Mouse (Mus musculus): ENCODE measurements around the gene Frmd4a. TPM values are rescaled to one million over a fixed set of nuclear protein-coding genes. Genes with fewer than 3 reads are reported as not detected.
A peak's percentile ranks its signal among the peaks of the same experiment; 100 is the strongest.
"Not testable (repeated sequence)": the region's sequence is repeated elsewhere in the genome, so short reads cannot be mapped to it uniquely, and the experiment has no call there.

Gene Frmd4a
- polyA plus RNA-seq, 1 experiment from 2014 or later = 33.1 TPM

DNA sequence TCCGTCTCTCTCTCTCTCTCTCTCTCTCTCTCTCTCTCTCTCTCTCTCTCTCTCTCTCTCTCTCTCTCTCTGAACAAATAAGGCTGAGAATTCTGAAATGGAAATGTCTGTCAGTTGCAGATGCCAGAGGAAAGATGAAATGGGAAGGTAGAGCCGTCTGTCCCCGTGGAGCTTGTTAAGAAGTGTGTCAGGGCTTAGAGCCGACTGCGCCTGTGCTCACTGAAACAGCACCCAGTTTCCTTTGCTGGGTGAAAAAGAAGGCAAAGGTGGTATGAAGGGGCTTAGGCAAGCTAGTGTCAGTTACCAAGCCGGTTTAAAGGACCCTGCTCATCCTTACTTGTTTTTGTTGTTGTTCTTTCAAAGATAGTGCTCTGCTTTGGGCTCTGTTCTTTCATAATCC, 283.7 kb downstream of the Frmd4a start:
- Histone ChIP-seq H3K27me3 (ENCODE audit: low read depth, poor library complexity, severe bottlenecking) (no peaks in the 10 kb centered on the region; the same call in 1 of the 2 replicates), H3K9me3 (replicated peaks) (no peaks in the 10 kb centered on the region), H3K36me3 (no peaks in the 10 kb centered on the region), H3K4me3 (peak overlapping the region; percentile 35), H3K27ac (replicated peaks) (peak overlapping the region; percentile 33), H3K4me1 (peaks cover 48% of the 10 kb centered on the region)
- DNase-seq (ENCODE audit: low spot score) = no peak
- 38% methylated on average over 5 of the region's 6 CpGs for WGBS

DNA sequence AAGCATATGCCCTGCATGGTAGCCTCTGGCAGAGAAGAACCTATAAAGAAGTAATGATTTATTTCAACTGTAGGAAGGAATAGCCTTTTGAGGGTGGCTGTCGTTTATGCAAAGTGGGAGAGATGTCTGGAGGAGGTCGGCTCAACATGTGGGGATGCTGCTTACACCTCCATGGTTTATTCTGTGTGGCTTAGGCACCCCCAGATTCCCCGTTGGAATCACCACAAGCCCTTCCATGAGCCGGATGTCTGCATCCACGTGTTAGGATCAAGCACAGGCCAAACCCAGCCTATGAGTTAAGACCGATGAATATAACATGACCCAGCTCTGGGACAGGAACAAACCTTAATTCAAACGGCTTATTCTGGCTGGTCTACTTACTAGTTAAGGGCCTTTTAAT, 284.2 kb downstream of the Frmd4a start:
- WGBS = 61% methylated on average over 7 of the region's 7 CpGs
- H3K27me3 ChIP-seq (ENCODE audit: low read depth, poor library complexity, severe bottlenecking) = no peaks in the 10 kb centered on the region; the same call in 1 of the 2 replicates
- H3K36me3 ChIP-seq = no peaks in the 10 kb centered on the region
- DNase-seq (ENCODE audit: low spot score) = no peak
- no peaks in the 10 kb centered on the region for H3K9me3 ChIP-seq (replicated peaks)
- H3K4me1 ChIP-seq = peaks cover 48% of the 10 kb centered on the region
- H3K4me3 ChIP-seq = peak overlapping the region; percentile 35
- peak overlapping the region; percentile 33; the same call in 1 of the 2 replicates for H3K27ac ChIP-seq (replicated peaks)

DNA sequence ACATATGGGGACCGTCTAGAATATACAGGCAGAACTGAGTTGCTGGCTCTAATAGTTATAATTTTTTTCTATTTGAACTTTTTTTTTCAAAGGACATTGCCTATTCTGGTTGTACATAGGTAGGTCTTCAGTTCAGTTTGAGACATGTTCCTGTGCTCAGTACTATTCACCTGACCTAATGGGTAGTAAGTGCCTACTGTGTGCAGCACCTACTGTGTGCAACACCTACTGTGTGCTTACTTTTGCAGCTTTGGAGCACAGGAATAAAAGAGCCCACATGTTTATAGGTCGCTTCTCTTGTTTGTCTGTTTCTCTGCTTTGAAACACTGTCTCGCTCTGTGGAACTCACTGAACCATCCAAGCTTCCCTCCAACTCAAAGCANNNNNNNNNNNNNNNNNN, 284.6 kb downstream of the Frmd4a start:
- no peak overlapping the region for H3K27ac ChIP-seq (replicated peaks)
- no peaks in the 10 kb centered on the region; the same call in 1 of the 2 replicates for H3K27me3 ChIP-seq (ENCODE audit: low read depth, poor library complexity, severe bottlenecking)
- no peaks in the 10 kb centered on the region for H3K36me3 ChIP-seq
- WGBS = 85% methylated on average over 3 of the region's 3 CpGs
- H3K9me3 ChIP-seq (replicated peaks) = no peaks in the 10 kb centered on the region
- H3K4me1 ChIP-seq = peaks cover 45% of the 10 kb centered on the region
- no peak for DNase-seq (ENCODE audit: low spot score)
- no peak overlapping the region for H3K4me3 ChIP-seq

DNA sequence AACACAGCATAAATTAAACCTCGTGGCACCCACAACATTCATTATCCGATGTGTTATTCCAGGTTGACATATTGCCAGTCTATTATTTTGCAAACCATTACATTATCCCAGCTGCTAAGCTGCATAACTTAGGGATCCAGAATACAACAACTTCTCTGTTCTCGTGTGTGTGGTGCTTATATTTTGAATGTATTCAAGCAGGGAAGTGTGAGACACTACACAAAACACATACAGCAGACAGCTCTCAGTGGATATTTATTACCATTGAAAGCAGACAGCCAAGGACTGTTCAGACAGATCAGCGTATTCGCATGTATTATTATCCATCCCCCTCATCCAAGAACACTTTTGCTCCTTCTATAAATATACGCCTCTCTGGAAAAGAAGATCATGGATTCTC, 289.6 kb downstream of the Frmd4a start:
- H3K4me1 ChIP-seq = no peaks in the 10 kb centered on the region
- no peaks in the 10 kb centered on the region for H3K36me3 ChIP-seq
- H3K27me3 ChIP-seq (ENCODE audit: low read depth, poor library complexity, severe bottlenecking) = no peaks in the 10 kb centered on the region
- DNase-seq (ENCODE audit: low spot score) = no peak
- H3K4me3 ChIP-seq = no peak overlapping the region
- 86% methylated on average over 6 of the region's 6 CpGs for WGBS
- H3K9me3 ChIP-seq (replicated peaks) = no peaks in the 10 kb centered on the region
- H3K27ac ChIP-seq (replicated peaks) = no peak overlapping the region

DNA sequence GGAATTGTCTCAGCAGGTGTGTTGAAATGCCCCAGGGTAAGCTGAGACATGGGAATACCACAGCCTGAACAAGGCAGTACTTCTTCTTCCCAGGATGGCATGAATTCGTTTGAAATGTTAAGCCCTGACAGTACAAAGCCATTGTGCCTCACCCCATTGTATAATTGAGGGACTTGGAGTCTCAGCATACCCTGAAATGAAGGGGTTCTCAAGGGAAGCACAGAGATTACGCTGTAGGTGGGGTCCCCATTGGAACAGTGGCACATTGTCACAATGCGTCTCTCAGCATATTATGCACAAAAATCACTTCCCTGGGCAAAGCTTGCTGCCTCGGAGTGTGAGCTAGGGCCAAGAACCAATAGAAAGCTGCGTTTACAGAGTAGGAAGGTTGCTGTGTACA, 297.0 kb downstream of the Frmd4a start:
- H3K4me1 ChIP-seq = peaks cover 8% of the 10 kb centered on the region; the same call in 1 of the 2 replicates
- no peaks in the 10 kb centered on the region for H3K27me3 ChIP-seq (ENCODE audit: low read depth, poor library complexity, severe bottlenecking)
- H3K27ac ChIP-seq (replicated peaks) = no peak overlapping the region
- no peak overlapping the region for H3K4me3 ChIP-seq
- no peak for DNase-seq (ENCODE audit: low spot score)
- 79% methylated on average over 5 of the region's 5 CpGs for WGBS
- H3K36me3 ChIP-seq = no peaks in the 10 kb centered on the region
- H3K9me3 ChIP-seq (replicated peaks) = no peaks in the 10 kb centered on the region

DNA sequence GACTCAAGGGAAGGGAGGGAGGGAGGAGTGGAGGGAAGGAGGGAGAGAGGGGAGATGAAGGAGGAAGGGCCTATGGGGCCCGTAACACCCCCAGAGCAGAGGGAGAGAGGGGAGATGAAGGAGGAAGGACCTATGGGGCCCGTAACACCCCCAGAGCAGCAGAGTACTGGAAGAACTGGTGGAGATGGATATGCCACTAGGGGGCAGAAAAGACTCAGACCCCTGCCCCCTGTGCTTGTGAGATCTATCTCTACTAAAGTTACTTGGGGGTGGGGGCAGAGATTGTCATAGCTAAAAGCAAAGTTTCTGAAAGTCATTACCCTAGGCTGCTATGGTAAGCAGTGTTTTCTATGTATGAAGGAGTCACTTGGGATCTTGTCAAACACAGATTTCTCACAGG, 299.1 kb downstream of the Frmd4a start:
- WGBS = 73% methylated on average over 2 of the region's 2 CpGs
- H3K9me3 ChIP-seq (replicated peaks) = no peaks in the 10 kb centered on the region
- H3K4me3 ChIP-seq = no peak overlapping the region
- no peak for DNase-seq (ENCODE audit: low spot score)
- no peaks in the 10 kb centered on the region for H3K36me3 ChIP-seq
- no peaks in the 10 kb centered on the region for H3K27me3 ChIP-seq (ENCODE audit: low read depth, poor library complexity, severe bottlenecking)
- H3K27ac ChIP-seq (replicated peaks) = no peak overlapping the region
- H3K4me1 ChIP-seq = peaks cover 8% of the 10 kb centered on the region; the same call in 1 of the 2 replicates

DNA sequence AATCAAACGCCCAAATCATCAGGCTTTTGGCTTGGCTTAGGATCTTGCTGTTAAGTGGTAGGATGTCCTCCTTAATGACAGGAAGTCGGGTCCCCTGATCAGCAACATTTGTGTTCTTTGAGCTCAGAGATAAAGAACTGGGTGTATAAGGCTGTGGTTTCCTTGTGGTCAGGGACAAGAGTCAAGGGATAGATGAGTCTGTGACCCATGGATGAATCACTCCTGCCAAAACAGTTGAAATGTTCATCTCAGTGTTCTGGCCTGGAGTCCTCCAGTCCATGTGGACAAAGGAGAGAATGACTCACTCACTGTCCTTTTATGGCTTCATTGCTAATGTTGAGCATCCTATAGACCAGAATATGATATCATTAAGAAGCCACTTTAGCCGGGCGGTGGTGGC, 300.6 kb downstream of the Frmd4a start:
- Histone ChIP-seq H3K9me3 (replicated peaks) (no peaks in the 10 kb centered on the region), H3K4me3 (no peak overlapping the region), H3K27ac (replicated peaks) (no peak overlapping the region), H3K4me1 (peaks cover 8% of the 10 kb centered on the region; the same call in 1 of the 2 replicates), H3K36me3 (no peaks in the 10 kb centered on the region), H3K27me3 (ENCODE audit: low read depth, poor library complexity, severe bottlenecking) (no peaks in the 10 kb centered on the region)
- no peak for DNase-seq (ENCODE audit: low spot score)
- 91% methylated on average over 4 of the region's 4 CpGs for WGBS

DNA sequence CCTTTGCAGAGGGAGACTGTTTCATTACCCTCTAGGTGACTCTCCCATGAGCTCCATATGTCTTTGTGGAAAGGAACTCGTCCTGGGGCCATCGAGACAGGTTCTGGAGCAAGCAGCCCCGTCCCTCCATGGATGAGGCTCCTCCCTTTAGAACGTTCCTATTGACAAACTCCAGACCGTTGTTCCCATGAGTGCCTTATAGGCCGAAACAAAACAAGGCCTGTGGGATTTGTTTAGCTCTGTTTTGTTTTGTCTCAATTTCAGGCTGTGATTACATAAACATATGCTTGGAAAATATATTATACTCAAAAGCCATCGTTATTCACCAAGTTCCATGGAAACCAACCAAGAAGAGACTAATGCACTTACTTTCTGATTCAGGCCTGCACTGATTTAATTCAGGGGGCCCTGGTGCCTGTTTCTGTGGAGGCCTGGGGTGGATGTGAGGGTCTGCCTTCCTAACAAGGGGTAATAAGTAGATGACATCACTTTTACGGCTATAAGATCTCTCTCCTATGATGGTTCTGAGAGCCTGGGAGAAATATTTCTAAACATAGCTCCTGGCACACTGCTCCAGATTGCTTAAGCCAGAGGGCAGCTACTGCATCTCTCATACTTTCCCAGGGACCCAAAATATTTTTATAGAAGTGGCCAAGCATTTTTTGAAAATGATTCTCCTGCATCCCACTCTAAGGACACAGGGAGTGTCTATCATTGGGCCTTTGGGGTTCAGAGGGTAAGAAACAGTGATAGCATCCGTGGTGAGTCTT, 308.9 kb downstream of the Frmd4a start:
- no peaks in the 10 kb centered on the region for H3K36me3 ChIP-seq
- no peak for DNase-seq (ENCODE audit: low spot score)
- 85% methylated on average over 9 of the region's 9 CpGs for WGBS
- H3K9me3 ChIP-seq (replicated peaks) = no peaks in the 10 kb centered on the region
- no peaks in the 10 kb centered on the region for H3K4me1 ChIP-seq
- no peak overlapping the region for H3K4me3 ChIP-seq
- no peaks in the 10 kb centered on the region for H3K27me3 ChIP-seq (ENCODE audit: low read depth, poor library complexity, severe bottlenecking)
- H3K27ac ChIP-seq (replicated peaks) = no peak overlapping the region

DNA sequence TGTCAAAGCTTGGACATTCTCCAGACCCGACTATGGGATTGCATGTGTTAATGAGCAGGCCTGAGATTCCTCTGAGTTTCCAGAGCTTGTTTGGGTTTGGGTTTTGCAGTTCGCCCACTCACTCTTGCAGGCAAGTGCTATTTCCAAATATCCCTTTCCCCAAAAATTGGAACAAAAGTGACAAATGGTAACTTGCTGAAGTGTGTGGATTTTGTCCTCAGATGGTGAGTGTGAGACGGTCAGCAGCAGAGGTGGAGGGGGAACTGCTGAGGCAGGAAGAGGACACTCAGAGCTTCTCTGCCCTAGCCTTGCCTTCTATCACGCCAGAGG, 309.5 kb downstream of the Frmd4a start:
- Histone ChIP-seq H3K4me3 (no peak overlapping the region), H3K9me3 (replicated peaks) (no peaks in the 10 kb centered on the region), H3K27me3 (ENCODE audit: low read depth, poor library complexity, severe bottlenecking) (no peaks in the 10 kb centered on the region), H3K36me3 (no peaks in the 10 kb centered on the region), H3K27ac (replicated peaks) (no peak overlapping the region), H3K4me1 (no peaks in the 10 kb centered on the region)
- 87% methylated on average over 4 of the region's 4 CpGs for WGBS
- DNase-seq (ENCODE audit: low spot score) = no peak

DNA sequence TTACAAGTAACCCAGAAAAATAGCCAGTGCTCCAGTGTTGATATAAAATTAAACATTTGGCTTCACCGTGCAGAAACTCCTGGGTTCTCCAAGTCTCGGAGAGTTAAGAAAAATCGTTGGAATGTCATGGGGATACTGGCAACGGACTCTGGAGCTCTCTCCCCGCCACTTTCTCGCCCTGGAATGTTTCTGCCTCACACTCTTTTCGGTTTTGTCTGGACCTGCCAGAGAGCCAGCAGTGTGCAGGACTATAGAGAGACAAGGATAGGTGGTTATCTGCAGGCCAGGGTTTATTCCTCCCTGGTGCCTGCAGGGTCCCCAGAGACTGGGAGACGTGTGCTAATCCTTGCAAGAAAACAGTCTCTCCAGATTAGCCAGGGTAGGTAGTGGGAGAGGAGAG, 314.9 kb downstream of the Frmd4a start:
- Histone ChIP-seq H3K4me1 (peaks cover 20% of the 10 kb centered on the region), H3K4me3 (no peak overlapping the region), H3K36me3 (no peaks in the 10 kb centered on the region), H3K27ac (replicated peaks) (no peak overlapping the region), H3K27me3 (ENCODE audit: low read depth, poor library complexity, severe bottlenecking) (no peaks in the 10 kb centered on the region), H3K9me3 (replicated peaks) (no peaks in the 10 kb centered on the region)
- 68% methylated on average over 8 of the region's 8 CpGs for WGBS
- DNase-seq (ENCODE audit: low spot score) = no peak

DNA sequence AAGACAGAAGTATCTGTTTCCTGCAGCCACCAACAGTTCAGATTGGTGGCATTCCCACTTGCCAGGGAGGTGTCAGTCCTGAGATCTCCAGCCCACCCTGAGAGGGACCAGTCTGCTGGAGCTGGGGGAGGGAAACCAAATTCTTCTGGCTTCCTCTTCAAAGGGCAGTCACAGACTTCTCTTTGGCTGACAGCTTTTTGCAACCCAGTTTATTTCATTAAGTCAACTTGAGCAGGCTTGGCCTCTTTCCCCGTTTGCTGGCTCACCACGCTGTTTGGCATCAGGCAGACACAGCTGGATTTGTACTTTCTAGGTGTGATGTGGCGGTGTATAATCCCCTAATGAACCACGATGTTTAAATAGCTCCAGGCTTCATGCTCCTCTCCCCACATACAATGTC, 316.7 kb downstream of the Frmd4a start:
- Histone ChIP-seq H3K4me1 (peaks cover 24% of the 10 kb centered on the region), H3K4me3 (no peak overlapping the region), H3K36me3 (no peaks in the 10 kb centered on the region), H3K9me3 (replicated peaks) (no peaks in the 10 kb centered on the region), H3K27ac (replicated peaks) (no peak overlapping the region), H3K27me3 (ENCODE audit: low read depth, poor library complexity, severe bottlenecking) (no peaks in the 10 kb centered on the region)
- 50% methylated on average over 4 of the region's 4 CpGs for whole genome bisulfite sequencing
- no peak for DNase-seq (ENCODE audit: low spot score)

DNA sequence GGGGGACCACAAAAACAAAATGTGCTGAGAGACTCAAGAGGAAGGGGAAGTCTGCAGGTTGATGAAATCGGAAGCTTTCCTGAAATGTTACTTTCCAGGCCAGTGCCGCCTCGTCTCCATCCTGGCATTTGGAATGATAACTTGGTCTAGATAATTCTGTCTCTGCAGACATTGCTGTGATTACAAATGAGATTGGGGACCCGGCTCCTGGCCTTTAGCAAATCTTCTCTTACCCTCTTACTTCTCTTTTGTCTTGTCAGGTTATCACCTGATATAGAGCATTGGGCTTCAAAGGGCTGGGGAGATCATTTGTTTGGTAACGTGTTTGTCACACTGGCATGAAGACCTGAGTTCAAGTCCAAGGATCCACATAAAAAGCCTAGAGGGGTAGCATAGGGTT, 317.4 kb downstream of the Frmd4a start:
- Histone ChIP-seq H3K27me3 (ENCODE audit: low read depth, poor library complexity, severe bottlenecking) (no peaks in the 10 kb centered on the region), H3K27ac (replicated peaks) (no peak overlapping the region), H3K9me3 (replicated peaks) (no peaks in the 10 kb centered on the region), H3K4me3 (no peak overlapping the region), H3K36me3 (no peaks in the 10 kb centered on the region), H3K4me1 (peaks cover 32% of the 10 kb centered on the region)
- DNase-seq (ENCODE audit: low spot score) = no peak
- WGBS = 92% methylated on average over 5 of the region's 5 CpGs

DNA sequence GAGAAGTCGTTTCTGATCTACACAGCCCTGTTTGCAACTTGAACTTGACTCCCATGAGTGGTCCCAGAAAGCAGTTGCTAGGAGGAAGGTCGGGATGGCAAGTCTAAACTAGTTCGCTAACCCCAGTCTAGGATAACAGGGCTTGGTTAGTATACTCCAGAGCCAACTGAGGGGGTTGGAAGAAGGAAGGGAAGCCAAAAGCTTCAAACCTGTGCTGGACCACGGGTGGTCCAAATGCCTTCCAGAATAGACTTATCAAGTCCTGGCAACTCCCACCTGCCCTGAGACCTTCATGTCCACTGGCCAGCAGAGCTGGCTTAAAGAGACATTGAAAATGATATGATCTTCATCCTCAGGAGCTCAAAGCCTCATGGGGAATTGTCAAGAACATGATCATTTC, 318.4 kb downstream of the Frmd4a start:
- Histone ChIP-seq H3K4me1 (peaks cover 40% of the 10 kb centered on the region), H3K36me3 (no peaks in the 10 kb centered on the region), H3K4me3 (no peak overlapping the region), H3K27ac (replicated peaks) (no peak overlapping the region), H3K27me3 (ENCODE audit: low read depth, poor library complexity, severe bottlenecking) (no peaks in the 10 kb centered on the region), H3K9me3 (replicated peaks) (no peaks in the 10 kb centered on the region)
- 74% methylated on average over 4 of the region's 4 CpGs for WGBS
- no peak for DNase-seq (ENCODE audit: low spot score)

DNA sequence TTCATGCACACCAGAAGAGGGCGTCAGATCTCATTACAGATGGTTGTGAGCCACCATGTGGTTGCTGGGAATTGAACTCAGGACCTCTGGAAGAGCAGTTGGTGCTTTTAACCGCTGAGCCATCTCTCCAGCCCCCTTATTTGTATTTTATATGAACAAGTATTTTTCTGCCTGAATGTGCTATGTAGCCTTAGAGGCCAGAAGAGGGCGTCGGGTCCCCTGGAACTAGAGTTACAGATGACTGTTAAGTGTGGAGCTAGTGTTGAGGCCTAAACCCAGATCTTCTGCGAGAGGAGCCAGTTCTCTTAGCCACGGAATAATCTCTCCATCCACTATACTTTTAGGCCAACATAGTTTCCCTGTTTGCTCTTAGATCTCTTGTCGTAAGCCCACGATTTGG, 320.8 kb downstream of the Frmd4a start:
- H3K36me3 ChIP-seq; H3K27me3 ChIP-seq (ENCODE audit: low read depth, poor library complexity, severe bottlenecking); H3K27ac ChIP-seq (replicated peaks); H3K9me3 ChIP-seq (replicated peaks); H3K4me3 ChIP-seq; DNase-seq (ENCODE audit: low spot score): not testable (repeated sequence)
- H3K4me1 ChIP-seq = peaks cover 38% of the 10 kb centered on the region
- 63% methylated on average over 8 of the region's 8 CpGs for WGBS

Measured in midbrain, embryonic 10.5 days (tissue).